Mouse (Mus musculus) lung, embryonic 14.5 days (tissue): ENCODE results near the gene Rag1. TPM values are rescaled to one million over a fixed set of nuclear protein-coding genes. Genes with fewer than 3 reads are reported as not detected.

ENCODE experiments used
- ATAC-seq: fragments of 200-750 bp; cut with Nextera tagmentation; 2 replicates; pipeline ENCODE4 v1.8.0; 2017; ENCODE audit warnings: mild to moderate bottlenecking, moderate TSS enrichment, moderate library complexity; ENCODE audit not compliant: insufficient read depth
- DNase-seq: peaks from one replicate; pipeline ENCODE4 v3.0.0-alpha.2; 2015
- H3K27ac ChIP-seq: fragments of 300-500 bp; sonication (generic); 2 replicates; pipeline ENCODE4 v1.5.1; 2014; ENCODE audit warnings: low read depth, mild to moderate bottlenecking, moderate library complexity
- H3K27me3 ChIP-seq: fragments of 300-500 bp; sonication (generic); 2 replicates; pipeline ENCODE4 v1.6.1; 2014; ENCODE audit warnings: low read length, control low read depth; ENCODE audit not compliant: insufficient read depth
- H3K36me3 ChIP-seq: fragments of 300-500 bp; sonication (generic); 2 replicates; pipeline ENCODE4 v1.6.1; 2014; ENCODE audit warnings: control low read depth; ENCODE audit not compliant: insufficient read depth
- H3K4me1 ChIP-seq: fragments of 300-500 bp; sonication (generic); 2 replicates; pipeline ENCODE4 v1.6.1; 2014; ENCODE audit warnings: antibody characterized with exemption, control low read depth; ENCODE audit not compliant: insufficient read depth
- H3K4me2 ChIP-seq: fragments of 300-500 bp; sonication (generic); 2 replicates; pipeline ENCODE4 v1.6.1; 2014; ENCODE audit warnings: mild to moderate bottlenecking
- H3K4me3 ChIP-seq: fragments of 300-500 bp; sonication (generic); 2 replicates; pipeline ENCODE4 v1.5.1; 2014; ENCODE audit warnings: low read depth, low read length
- H3K9ac ChIP-seq: fragments of 300-500 bp; sonication (generic); 2 replicates; pipeline ENCODE4 v1.6.1; 2014
- H3K9me3 ChIP-seq: fragments of 300-500 bp; sonication (generic); 2 replicates; pipeline ENCODE4 v1.6.1; 2016; ENCODE audit warnings: low read depth, low read length, control low read depth
- CTCF ChIP-seq: IDR thresholded peaks from 2 replicates; pipeline ENCODE4 v1.5.1; 2016; ENCODE audit warnings: antibody characterized with exemption, low read depth
- WGBS: fragments of 180-500 bp; shearing (Covaris S2); extraction: QIAGEN DNeasy Blood & Tissue Kit; methylation state at CpG from one replicate; pipeline ENCODE4 v1.1.7; 2014; 5-methylcytosine and 5-hydroxymethylcytosine counted together
- polyA plus RNA-seq: library from polyadenylated mRNA; unstranded; fragments of >200 nt; fragmentation: Nextera tagmentation; extraction: Ambion mirVana; gene quantifications from 2 replicates; pipeline ENCODE4 v1.2.1, GENCODE M21; 2014

Gene Rag1
- polyA plus RNA-seq, 1 experiment from 2014 or later: not detected

- Histone ChIP-seq H3K4me2 (no peak overlapping the region), H3K27ac (no peak overlapping the region), H3K27me3 (no peaks in the 10 kb centered on the region), H3K9me3 (no peaks in the 10 kb centered on the region), H3K9ac (no peak overlapping the region), H3K36me3 (no peaks in the 10 kb centered on the region), H3K4me1 (no peaks in the 10 kb centered on the region), H3K4me3 (no peak overlapping the region)
- no peak for ATAC-seq
- 79% methylated on average over 4 of the region's 4 CpGs for WGBS
- DNase-seq: no peak
- TF ChIP-seq CTCF: no peak
Measured at GRCm38 (mm10) chr2:101618373-101618772, 30.9 kb downstream of the Rag1 start.

DNA sequence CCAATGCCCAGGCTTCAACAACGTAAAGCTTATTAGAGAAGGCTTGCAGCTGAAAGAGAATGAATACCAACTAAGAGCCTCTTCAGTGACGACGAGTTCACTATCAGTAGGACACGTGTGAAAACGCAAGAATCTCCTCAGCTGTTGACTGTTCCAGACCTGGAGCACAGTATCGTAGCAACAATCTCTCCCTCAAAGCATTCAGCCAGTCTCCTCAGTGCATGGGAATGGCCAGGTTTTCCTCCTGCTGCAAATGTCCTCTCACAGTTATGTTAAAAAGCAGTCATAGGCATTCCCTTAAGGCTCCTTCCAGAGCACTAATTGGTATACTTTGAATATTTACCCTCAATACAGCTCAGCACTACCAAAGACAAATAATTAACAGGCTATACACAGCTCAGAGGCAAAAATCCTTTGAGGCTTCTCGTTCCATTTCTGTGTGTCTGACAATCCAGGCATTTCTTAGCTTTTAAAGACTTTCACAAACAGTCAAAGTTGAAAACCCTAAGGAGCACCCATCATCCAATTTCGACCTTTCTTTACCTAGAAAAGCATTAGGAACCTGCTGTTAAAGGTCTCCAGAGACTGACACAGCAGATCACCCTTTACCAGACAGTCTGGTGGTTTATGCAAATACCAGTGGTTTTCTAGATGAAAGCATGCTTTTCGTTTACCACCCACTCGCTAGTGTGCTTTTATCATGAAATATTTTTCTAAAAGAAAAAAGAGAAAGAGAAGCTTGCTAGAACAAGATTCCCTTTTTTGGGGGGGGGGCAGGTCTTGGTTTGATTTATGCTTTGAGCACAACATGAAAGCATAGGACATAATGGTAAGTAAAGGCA lies 33.6 kb downstream of the Rag1 start:
- Histone ChIP-seq H3K27ac (no peak overlapping the region), H3K4me2 (no peak overlapping the region), H3K4me3 (no peak overlapping the region), H3K36me3 (no peaks in the 10 kb centered on the region), H3K27me3 (no peaks in the 10 kb centered on the region), H3K9ac (no peak overlapping the region), H3K4me1 (no peaks in the 10 kb centered on the region), H3K9me3 (no peaks in the 10 kb centered on the region)
- ATAC-seq (no peak), DNase-seq (no peak)
- whole genome bisulfite sequencing: 55% methylated on average over 10 of the region's 10 CpGs
- TF ChIP-seq CTCF: no peak

DNA sequence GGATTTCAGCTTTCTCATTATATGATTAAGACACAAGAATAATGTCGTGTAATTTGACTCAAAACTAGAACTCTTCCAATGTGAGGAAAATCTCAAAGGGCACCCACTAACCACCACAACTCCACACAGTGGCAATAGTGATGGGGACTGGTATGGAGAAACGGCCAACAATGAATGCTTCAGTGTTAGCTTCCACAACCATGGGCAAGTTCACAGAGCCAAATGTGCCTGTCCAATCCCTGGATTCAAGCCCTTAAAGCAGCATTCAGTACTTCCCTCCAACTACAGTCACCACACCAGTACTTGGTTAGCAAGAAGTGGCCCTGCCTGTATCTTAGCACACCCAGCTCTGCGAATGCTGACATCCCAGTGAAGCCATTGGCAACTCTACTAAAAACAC lies 38.4 kb downstream of the Rag1 start:
- ATAC-seq (no peak), DNase-seq (no peak)
- Histone ChIP-seq H3K9ac (no peak overlapping the region), H3K27ac (no peak overlapping the region), H3K4me3 (no peak overlapping the region), H3K4me1 (no peaks in the 10 kb centered on the region), H3K36me3 (no peaks in the 10 kb centered on the region), H3K9me3 (no peaks in the 10 kb centered on the region), H3K27me3 (no peaks in the 10 kb centered on the region), H3K4me2 (no peak overlapping the region)
- WGBS: 88% methylated on average over 3 of the region's 3 CpGs
- no peak for TF ChIP-seq CTCF

DNA sequence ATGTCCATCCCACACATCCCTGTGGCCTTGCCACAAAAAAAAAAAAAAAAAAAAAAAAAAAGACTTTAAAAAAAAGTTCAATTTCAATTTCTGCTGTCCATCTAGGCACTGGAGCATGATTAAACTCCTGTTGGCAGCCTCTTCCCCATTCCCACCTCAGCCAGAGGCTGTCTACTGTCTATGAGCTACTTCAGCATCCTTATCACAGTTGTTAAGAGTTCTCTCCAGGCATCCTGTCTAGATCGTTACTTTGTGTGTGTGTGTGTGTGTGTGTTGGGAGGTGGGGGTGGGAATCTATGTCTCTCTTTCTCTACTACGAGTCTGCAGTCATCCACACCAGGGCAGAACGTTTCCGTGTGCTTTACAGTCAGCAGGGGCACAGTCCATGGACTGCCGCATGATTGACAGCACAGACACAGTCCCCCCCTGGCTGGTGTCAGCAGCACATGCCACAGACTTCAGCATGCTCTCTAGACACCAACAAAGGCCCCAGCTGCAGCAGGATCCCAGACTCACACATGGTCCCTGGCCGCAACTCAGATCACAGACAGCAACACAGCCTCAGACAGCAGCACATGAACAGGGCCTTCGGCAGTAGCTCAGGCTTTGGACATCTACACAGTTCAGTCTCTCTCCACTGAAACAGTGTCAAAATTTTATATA lies 40.9 kb downstream of the Rag1 start:
- Histone ChIP-seq H3K4me1 (no peaks in the 10 kb centered on the region), H3K4me2 (no peak overlapping the region), H3K27me3 (no peaks in the 10 kb centered on the region), H3K9ac (no peak overlapping the region), H3K27ac (no peak overlapping the region), H3K4me3 (no peak overlapping the region), H3K9me3 (no peaks in the 10 kb centered on the region), H3K36me3 (no peaks in the 10 kb centered on the region)
- no peak for TF ChIP-seq CTCF
- ATAC-seq: peak; percentile 54
- DNase-seq: no peak
- 51% methylated on average over 7 of the region's 7 CpGs for WGBS

DNA sequence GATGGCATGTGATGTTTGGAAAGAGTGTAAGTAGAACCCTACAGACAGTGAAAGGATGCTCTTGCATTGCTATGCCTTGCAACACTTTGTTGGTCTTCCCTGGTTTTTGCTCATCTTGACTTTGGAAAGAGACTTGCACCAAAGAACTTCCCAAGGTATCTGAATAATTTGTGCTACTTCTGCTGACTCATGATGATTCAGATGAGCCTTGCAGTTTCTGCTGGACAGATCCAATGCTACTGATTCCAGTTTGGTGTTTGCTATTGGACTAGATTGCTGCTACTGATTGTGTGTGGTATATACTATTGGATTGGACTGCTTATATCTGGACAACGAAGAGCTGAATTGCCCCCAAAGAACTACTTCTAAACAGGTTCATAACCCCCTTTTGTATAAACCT lies 46.2 kb downstream of the Rag1 start:
- Histone ChIP-seq H3K36me3 (no peaks in the 10 kb centered on the region), H3K4me1 (no peaks in the 10 kb centered on the region), H3K9ac (no peak overlapping the region), H3K4me2 (no peak overlapping the region), H3K27me3 (no peaks in the 10 kb centered on the region), H3K4me3 (no peak overlapping the region), H3K9me3 (no peaks in the 10 kb centered on the region), H3K27ac (no peak overlapping the region)
- no peak for TF ChIP-seq CTCF
- ATAC-seq (no peak), DNase-seq (no peak)
- 89% methylated on average over 1 of the region's 1 CpGs for WGBS

GRCm38 (mm10) chr2:101600703-101601102 lies 48.6 kb downstream of the Rag1 start:
- peak; percentile 16; the same call in 1 of the 2 replicates for TF ChIP-seq CTCF
- 41% methylated on average over 8 of the region's 8 CpGs for WGBS
- no peak for ATAC-seq
- Histone ChIP-seq H3K27me3 (no peaks in the 10 kb centered on the region), H3K4me2 (no peak overlapping the region), H3K9ac (no peak overlapping the region), H3K9me3 (no peaks in the 10 kb centered on the region), H3K4me3 (no peak overlapping the region), H3K27ac (0 out of 2 replicates have a peak overlapping the region, but pooled peaks have one; percentile 1), H3K36me3 (no peaks in the 10 kb centered on the region), H3K4me1 (no peaks in the 10 kb centered on the region)
- DNase-seq: peak; percentile 61
